Mouse (Mus musculus) liver, embryonic 14.5 days (tissue): ENCODE results near the gene Gprc5c.

Source experiments
- CTCF ChIP-seq: IDR thresholded peaks from 2 replicates; pipeline ENCODE4 v1.5.1; 2016; ENCODE audit warnings: antibody characterized with exemption, low read depth, control low read depth
- EP300 ChIP-seq: IDR thresholded peaks from 2 replicates; pipeline ENCODE4 v1.6.1; 2016; ENCODE audit warnings: antibody characterized with exemption, low read depth

- TF ChIP-seq CTCF, result no peak
- no peak for TF ChIP-seq EP300
These were observed 6.3 kb upstream of the Gprc5c start for GRCm38 (mm10) chr11:114844464-114845220.
